Mouse (Mus musculus): ENCODE results near the gene Dlk1. TPM values are rescaled to one million over a fixed set of nuclear protein-coding genes. Genes with fewer than 3 reads are reported as not detected.
"Not testable (repeated sequence)": the region's sequence is repeated elsewhere in the genome, so short reads cannot be mapped to it uniquely, and the experiment has no call there.

The Dlk1 gene
- polyA plus RNA-seq, 1 experiment from 2014 or later, result 191 TPM

GRCm38 (mm10) chr12:109473575-109473976, 21.0 kb downstream of the Dlk1 start:
- DNase-seq (ENCODE audit: low spot score), result no peak
- no peaks in the 10 kb centered on the region for H3K9me3 ChIP-seq (ENCODE audit: control insufficient read depth, low read length)
- no peak overlapping the region for H3K4me3 ChIP-seq (ENCODE audit: low read depth, low read length)
- no peaks in the 10 kb centered on the region for H3K27me3 ChIP-seq (ENCODE audit: control insufficient read depth, insufficient read depth, low read length)
- H3K4me1 ChIP-seq (replicated peaks; ENCODE audit: control insufficient read depth, insufficient read depth, low read length), result no peaks in the 10 kb centered on the region
- WGBS, result 60% methylated on average over 6 of the region's 6 CpGs
- H3K9ac ChIP-seq (ENCODE audit: low read length), result no peak overlapping the region
- H3K4me2 ChIP-seq (ENCODE audit: low read depth, low read length, severe bottlenecking), result no peak overlapping the region
- H3K27ac ChIP-seq (ENCODE audit: low read depth, low read length), result no peak overlapping the region
- no peak for ATAC-seq (replicated peaks; ENCODE audit: low FRiP score)
- no peaks in the 10 kb centered on the region for H3K36me3 ChIP-seq (ENCODE audit: control insufficient read depth, insufficient read depth, low read length)

GRCm38 (mm10) chr12:109474187-109474606, 21.6 kb downstream of the Dlk1 start:
- no peaks in the 10 kb centered on the region for H3K36me3 ChIP-seq (ENCODE audit: control insufficient read depth, insufficient read depth, low read length)
- no peaks in the 10 kb centered on the region for H3K27me3 ChIP-seq (ENCODE audit: control insufficient read depth, insufficient read depth, low read length)
- H3K9ac ChIP-seq (ENCODE audit: low read length), result no peak overlapping the region
- H3K27ac ChIP-seq (ENCODE audit: low read depth, low read length), result no peak overlapping the region
- WGBS, result 80% methylated on average over 9 of the region's 9 CpGs
- ATAC-seq (replicated peaks; ENCODE audit: low FRiP score) (no peak), DNase-seq (ENCODE audit: low spot score) (no peak)
- H3K4me3 ChIP-seq (ENCODE audit: low read depth, low read length), result no peak overlapping the region
- H3K4me1 ChIP-seq (replicated peaks; ENCODE audit: control insufficient read depth, insufficient read depth, low read length), result no peaks in the 10 kb centered on the region
- no peaks in the 10 kb centered on the region for H3K9me3 ChIP-seq (ENCODE audit: control insufficient read depth, low read length)
- no peak overlapping the region for H3K4me2 ChIP-seq (ENCODE audit: low read depth, low read length, severe bottlenecking)

GRCm38 (mm10) chr12:109475501-109475900, 22.9 kb downstream of the Dlk1 start:
- Histone ChIP-seq H3K4me1 (replicated peaks; ENCODE audit: control insufficient read depth, insufficient read depth, low read length) (no peaks in the 10 kb centered on the region), H3K9me3 (ENCODE audit: control insufficient read depth, low read length) (no peaks in the 10 kb centered on the region), H3K4me3 (ENCODE audit: low read depth, low read length) (no peak overlapping the region), H3K9ac (ENCODE audit: low read length) (no peak overlapping the region), H3K27ac (ENCODE audit: low read depth, low read length) (no peak overlapping the region), H3K4me2 (ENCODE audit: low read depth, low read length, severe bottlenecking) (no peak overlapping the region), H3K27me3 (ENCODE audit: control insufficient read depth, insufficient read depth, low read length) (no peaks in the 10 kb centered on the region), H3K36me3 (ENCODE audit: control insufficient read depth, insufficient read depth, low read length) (no peaks in the 10 kb centered on the region)
- DNase-seq (ENCODE audit: low spot score) (no peak), ATAC-seq (replicated peaks; ENCODE audit: low FRiP score) (no peak)
- WGBS, result 86% methylated on average over 4 of the region's 4 CpGs

GRCm38 (mm10) chr12:109486525-109486924, 33.9 kb downstream of the Dlk1 start:
- H3K4me2 ChIP-seq (ENCODE audit: low read depth, low read length, severe bottlenecking); H3K27ac ChIP-seq (ENCODE audit: low read depth, low read length); ATAC-seq (replicated peaks; ENCODE audit: low FRiP score); H3K9ac ChIP-seq (ENCODE audit: low read length); H3K4me1 ChIP-seq (replicated peaks; ENCODE audit: control insufficient read depth, insufficient read depth, low read length); H3K36me3 ChIP-seq (ENCODE audit: control insufficient read depth, insufficient read depth, low read length); H3K9me3 ChIP-seq (ENCODE audit: control insufficient read depth, low read length); H3K4me3 ChIP-seq (ENCODE audit: low read depth, low read length); DNase-seq (ENCODE audit: low spot score); H3K27me3 ChIP-seq (ENCODE audit: control insufficient read depth, insufficient read depth, low read length): not testable (repeated sequence)
- WGBS, result 73% methylated on average over 1 of the region's 1 CpGs

GRCm38 (mm10) chr12:109491701-109492100, 39.1 kb downstream of the Dlk1 start:
- Histone ChIP-seq H3K4me3 (ENCODE audit: low read depth, low read length) (no peak overlapping the region), H3K4me2 (ENCODE audit: low read depth, low read length, severe bottlenecking) (no peak overlapping the region), H3K27ac (ENCODE audit: low read depth, low read length) (no peak overlapping the region), H3K9ac (ENCODE audit: low read length) (no peak overlapping the region), H3K9me3 (ENCODE audit: control insufficient read depth, low read length) (no peaks in the 10 kb centered on the region), H3K27me3 (ENCODE audit: control insufficient read depth, insufficient read depth, low read length) (no peaks in the 10 kb centered on the region), H3K4me1 (replicated peaks; ENCODE audit: control insufficient read depth, insufficient read depth, low read length) (no peaks in the 10 kb centered on the region; the same call in 1 of the 2 replicates), H3K36me3 (ENCODE audit: control insufficient read depth, insufficient read depth, low read length) (no peaks in the 10 kb centered on the region)
- ATAC-seq (replicated peaks; ENCODE audit: low FRiP score) (no peak), DNase-seq (ENCODE audit: low spot score) (no peak)
- 68% methylated on average over 3 of the region's 3 CpGs for WGBS

GRCm38 (mm10) chr12:109493381-109493780, 40.8 kb downstream of the Dlk1 start:
- peak; percentile 23 for DNase-seq (ENCODE audit: low spot score)
- WGBS, result 90% methylated on average over 9 of the region's 9 CpGs
- Histone ChIP-seq H3K4me3 (ENCODE audit: low read depth, low read length) (no peak overlapping the region), H3K4me1 (replicated peaks; ENCODE audit: control insufficient read depth, insufficient read depth, low read length) (no peaks in the 10 kb centered on the region; the same call in 1 of the 2 replicates), H3K4me2 (ENCODE audit: low read depth, low read length, severe bottlenecking) (no peak overlapping the region), H3K9me3 (ENCODE audit: control insufficient read depth, low read length) (no peaks in the 10 kb centered on the region), H3K36me3 (ENCODE audit: control insufficient read depth, insufficient read depth, low read length) (no peaks in the 10 kb centered on the region), H3K27ac (ENCODE audit: low read depth, low read length) (no peak overlapping the region), H3K9ac (ENCODE audit: low read length) (no peak overlapping the region), H3K27me3 (ENCODE audit: control insufficient read depth, insufficient read depth, low read length) (no peaks in the 10 kb centered on the region)
- ATAC-seq (replicated peaks; ENCODE audit: low FRiP score), result no peak

- Histone ChIP-seq H3K4me1 (replicated peaks; ENCODE audit: control insufficient read depth, insufficient read depth, low read length) (no peaks in the 10 kb centered on the region; the same call in 1 of the 2 replicates), H3K27ac (ENCODE audit: low read depth, low read length) (no peak overlapping the region), H3K9me3 (ENCODE audit: control insufficient read depth, low read length) (no peaks in the 10 kb centered on the region), H3K36me3 (ENCODE audit: control insufficient read depth, insufficient read depth, low read length) (no peaks in the 10 kb centered on the region), H3K27me3 (ENCODE audit: control insufficient read depth, insufficient read depth, low read length) (no peaks in the 10 kb centered on the region), H3K4me2 (ENCODE audit: low read depth, low read length, severe bottlenecking) (no peak overlapping the region), H3K4me3 (ENCODE audit: low read depth, low read length) (no peak overlapping the region), H3K9ac (ENCODE audit: low read length) (no peak overlapping the region)
- peak; percentile 44 for DNase-seq (ENCODE audit: low spot score)
- 83% methylated on average over 20 of the region's 20 CpGs for WGBS
- no peak for ATAC-seq (replicated peaks; ENCODE audit: low FRiP score)
Measured at GRCm38 (mm10) chr12:109495016-109495644, 42.5 kb downstream of the Dlk1 start.

GRCm38 (mm10) chr12:109496397-109496796, 43.8 kb downstream of the Dlk1 start:
- Histone ChIP-seq H3K27me3 (ENCODE audit: control insufficient read depth, insufficient read depth, low read length) (no peaks in the 10 kb centered on the region), H3K9me3 (ENCODE audit: control insufficient read depth, low read length) (no peaks in the 10 kb centered on the region), H3K4me2 (ENCODE audit: low read depth, low read length, severe bottlenecking) (no peak overlapping the region), H3K4me1 (replicated peaks; ENCODE audit: control insufficient read depth, insufficient read depth, low read length) (no peaks in the 10 kb centered on the region; the same call in 1 of the 2 replicates), H3K4me3 (ENCODE audit: low read depth, low read length) (no peak overlapping the region), H3K36me3 (ENCODE audit: control insufficient read depth, insufficient read depth, low read length) (no peaks in the 10 kb centered on the region), H3K27ac (ENCODE audit: low read depth, low read length) (no peak overlapping the region), H3K9ac (ENCODE audit: low read length) (no peak overlapping the region)
- ATAC-seq (replicated peaks; ENCODE audit: low FRiP score) (no peak), DNase-seq (ENCODE audit: low spot score) (peak; percentile 43)
- WGBS, result 67% methylated on average over 6 of the region's 6 CpGs

GRCm38 (mm10) chr12:109500992-109501391, 48.4 kb downstream of the Dlk1 start:
- no peak overlapping the region for H3K4me3 ChIP-seq (ENCODE audit: low read depth, low read length)
- no peaks in the 10 kb centered on the region; the same call in 1 of the 2 replicates for H3K27me3 ChIP-seq (ENCODE audit: control insufficient read depth, insufficient read depth, low read length)
- 70% methylated on average over 4 of the region's 4 CpGs for WGBS
- no peaks in the 10 kb centered on the region for H3K4me1 ChIP-seq (replicated peaks; ENCODE audit: control insufficient read depth, insufficient read depth, low read length)
- no peak overlapping the region for H3K9ac ChIP-seq (ENCODE audit: low read length)
- no peak overlapping the region for H3K4me2 ChIP-seq (ENCODE audit: low read depth, low read length, severe bottlenecking)
- ATAC-seq (replicated peaks; ENCODE audit: low FRiP score) (no peak), DNase-seq (ENCODE audit: low spot score) (no peak)
- no peaks in the 10 kb centered on the region for H3K36me3 ChIP-seq (ENCODE audit: control insufficient read depth, insufficient read depth, low read length)
- H3K9me3 ChIP-seq (ENCODE audit: control insufficient read depth, low read length), result no peaks in the 10 kb centered on the region
- no peak overlapping the region for H3K27ac ChIP-seq (ENCODE audit: low read depth, low read length)

All from forebrain, embryonic 11.5 days (tissue).